Mouse (Mus musculus): ENCODE data around the gene Tmem131. TPM values are rescaled to one million over a fixed set of nuclear protein-coding genes. Genes with fewer than 3 reads are reported as not detected.

Tmem131 gene
- total RNA-seq, 2 experiments from 2014 or later = 58.1 to 62.1 TPM

GRCm38 (mm10) chr1:36760401-36760800 lies 183.1 kb downstream of the Tmem131 start:
- TF ChIP-seq CTCF (conservative IDR thresholded peaks at IDR 0.05) = no peak
- no peak overlapping the region for H3K27ac ChIP-seq
- H3K4me3 ChIP-seq = no peak overlapping the region
- DNase-seq (ENCODE audit: low spot score in 2 of 2) = no peak

DNA sequence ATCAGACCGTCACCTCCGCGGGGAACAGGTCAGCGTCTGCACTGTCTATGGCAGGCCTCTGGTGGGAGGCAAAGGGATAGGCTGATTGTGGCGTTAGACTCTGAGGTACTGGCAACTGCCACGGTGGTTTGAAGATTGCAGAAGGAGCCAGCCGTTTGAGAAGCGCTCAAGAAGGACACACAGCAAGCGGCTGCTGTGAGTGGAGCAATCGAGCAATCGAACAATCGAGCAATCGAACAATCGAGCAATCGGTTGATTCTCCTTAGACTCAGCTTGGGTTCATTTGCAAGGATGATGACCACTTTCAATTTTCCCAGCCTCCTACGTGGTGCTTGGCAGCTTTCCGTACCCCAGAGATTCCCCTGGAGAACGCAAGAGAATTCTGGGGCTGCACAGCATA lies 184.4 kb downstream of the Tmem131 start:
- H3K4me3 ChIP-seq = no peak overlapping the region
- no peak overlapping the region for H3K27ac ChIP-seq
- no peak for DNase-seq (ENCODE audit: low spot score in 2 of 2)
- TF ChIP-seq CTCF (conservative IDR thresholded peaks at IDR 0.05) = no peak

GRCm38 (mm10) chr1:36758553-36758952 lies 184.9 kb downstream of the Tmem131 start:
- H3K4me3 ChIP-seq = no peak overlapping the region
- no peak for DNase-seq (ENCODE audit: low spot score in 2 of 2)
- H3K27ac ChIP-seq = no peak overlapping the region
- no peak for TF ChIP-seq CTCF (conservative IDR thresholded peaks at IDR 0.05)

- DNase-seq (ENCODE audit: low spot score in 2 of 2) = no peak
- TF ChIP-seq CTCF (conservative IDR thresholded peaks at IDR 0.05) = no peak
- Histone ChIP-seq H3K27ac (no peak overlapping the region), H3K4me3 (no peak overlapping the region)
Measured at GRCm38 (mm10) chr1:36753932-36754675, 189.4 kb downstream of the Tmem131 start.

GRCm38 (mm10) chr1:36746452-36746851 lies 197.0 kb downstream of the Tmem131 start:
- Histone ChIP-seq H3K4me3 (no peak overlapping the region), H3K27ac (no peak overlapping the region)
- no peak for DNase-seq (ENCODE audit: low spot score in 2 of 2)
- TF ChIP-seq CTCF (conservative IDR thresholded peaks at IDR 0.05) = peak; percentile 69

DNA sequence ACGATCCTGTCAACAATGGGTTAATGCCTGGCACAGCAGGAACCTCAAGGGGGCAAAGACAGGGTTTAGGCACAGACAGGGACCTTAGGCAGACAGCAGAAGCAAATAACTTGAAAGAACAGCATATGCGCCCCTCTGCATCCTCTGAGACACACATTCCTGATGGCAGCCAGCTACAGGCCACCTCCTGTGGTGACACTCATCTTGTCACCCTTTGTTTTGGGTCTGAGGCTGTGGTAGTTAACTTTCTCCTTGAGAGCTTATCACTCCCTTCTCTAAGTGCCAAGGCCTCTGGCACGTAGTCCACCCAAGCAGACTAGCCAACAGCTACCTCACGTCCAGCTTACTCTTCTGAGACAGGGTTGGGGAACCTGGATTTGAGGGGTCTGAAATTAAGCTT lies 197.8 kb downstream of the Tmem131 start:
- no peak overlapping the region for H3K27ac ChIP-seq
- no peak for TF ChIP-seq CTCF (conservative IDR thresholded peaks at IDR 0.05)

DNA sequence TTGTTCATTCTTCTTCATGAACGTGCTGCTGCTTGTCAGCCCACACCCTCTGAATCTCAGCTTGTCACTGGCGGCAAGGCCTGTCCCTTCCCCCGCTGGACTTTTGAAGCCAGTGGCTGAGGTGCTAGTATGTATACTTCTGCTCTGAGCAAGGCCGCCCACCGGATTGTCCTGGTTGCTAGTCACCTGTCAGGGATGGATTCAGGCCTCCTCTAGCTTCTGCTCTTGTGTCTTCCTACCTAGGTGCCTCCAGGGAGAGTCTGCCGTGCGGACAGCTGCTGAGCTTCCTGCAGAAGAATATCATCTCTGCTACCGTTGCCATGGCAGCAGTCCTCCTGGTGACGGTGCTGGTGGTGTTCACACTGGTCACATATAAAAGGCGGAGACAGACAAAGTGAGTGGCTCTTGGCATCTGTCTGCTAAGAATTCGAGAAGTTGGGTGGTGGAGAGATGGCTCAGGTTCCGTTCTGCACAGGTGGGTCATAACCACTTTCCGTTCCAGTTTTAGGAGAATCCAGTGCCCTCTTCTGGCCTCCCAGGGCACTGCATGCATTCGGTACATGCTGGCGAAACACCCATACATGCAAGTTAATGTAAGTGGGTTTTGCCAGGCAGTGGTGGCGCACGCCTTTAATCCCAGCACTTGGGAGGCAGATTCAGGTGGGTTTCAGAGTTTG lies 199.1 kb downstream of the Tmem131 start:
- TF ChIP-seq CTCF (conservative IDR thresholded peaks at IDR 0.05) = peak; percentile 90
- peak; percentile 60 to 72 for DNase-seq (ENCODE audit: low spot score in 2 of 2)
- Histone ChIP-seq H3K4me3 (peak overlapping the region; percentile 43), H3K27ac (peak overlapping the region; percentile 79)

More for the DNA sequence above, 197.8 kb downstream of the Tmem131 start:
- H3K4me3 ChIP-seq = no peak overlapping the region
- no peak for DNase-seq (ENCODE audit: low spot score in 2 of 2)

DNA sequence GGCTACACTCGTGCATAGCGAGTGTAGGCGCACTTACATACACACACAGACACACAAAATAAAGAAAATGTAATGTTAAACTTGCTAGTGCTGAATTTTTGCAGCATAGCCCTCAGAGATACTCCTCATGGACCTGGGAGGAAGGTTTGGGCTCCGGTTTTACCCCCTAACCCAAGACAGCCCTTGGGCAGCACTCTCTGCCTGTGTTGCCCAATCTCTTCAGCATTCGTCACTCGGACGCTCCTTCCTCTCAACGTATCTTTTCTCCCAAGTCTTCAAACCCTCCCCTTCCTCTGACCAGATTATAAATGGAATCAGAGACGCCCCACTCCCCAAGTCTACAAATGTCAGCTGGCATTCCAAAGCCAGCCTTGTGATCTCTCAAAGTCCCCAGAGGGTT lies 200.4 kb downstream of the Tmem131 start:
- no peak overlapping the region for H3K4me3 ChIP-seq
- DNase-seq (ENCODE audit: low spot score in 2 of 2) = no peak
- H3K27ac ChIP-seq = no peak overlapping the region
- TF ChIP-seq CTCF (conservative IDR thresholded peaks at IDR 0.05) = no peak

Other genes with a start within 250 kb of the Tmem131 start
- 1 to 10 TPM in 1 of 2 experiments, under 1 TPM in 1; 0.96 to 1.4 TPM for gene 4933424G06Rik, start 233.5 kb downstream of the Tmem131 start, total RNA-seq (2021)
- 100 to 1,000 TPM; 248 to 282 TPM for gene Actr1b, start 229.2 kb downstream of the Tmem131 start, total RNA-seq (2021)
- gene Zap70, start 181.9 kb downstream of the Tmem131 start, total RNA-seq (2021) = 1 to 10 TPM; 3.9 to 5.0 TPM
- 10 to 100 TPM; 21.0 to 21.9 TPM for gene Vwa3b, start 82.9 kb upstream of the Tmem131 start, total RNA-seq (2021)